Mouse (Mus musculus): ENCODE results near the gene Sf3b4.

Sf3b4 gene

GRCm38 (mm10) chr3:96220131-96220764, 48.1 kb downstream of the Sf3b4 start:
- peak in 1 of 2 experiments; percentile 63 for DNase-seq (ENCODE audit: low spot score in 2 of 2)

GRCm38 (mm10) chr3:96220765-96221639, 48.9 kb downstream of the Sf3b4 start, which contains the start of the genes Hist2h2ac and Hist2h2be:
Hist2h2ac (minus strand) TSS chr3:96220880.
Hist2h2be (plus strand) TSS chr3:96221119.
- DNase-seq (ENCODE audit: low spot score in 2 of 2): peak; percentile 37 to 47

GRCm38 (mm10) chr3:96221640-96222038, 49.5 kb downstream of the Sf3b4 start:
- DNase-seq (ENCODE audit: low spot score in 2 of 2): no peak

- no peak for DNase-seq (ENCODE audit: low spot score in 2 of 2)
Observed at GRCm38 (mm10) chr3:96222774-96223173, 50.6 kb downstream of the Sf3b4 start.

- no peak for DNase-seq (ENCODE audit: low spot score in 2 of 2)
Observed at GRCm38 (mm10) chr3:96225421-96225820, 53.3 kb downstream of the Sf3b4 start.
